Mouse (Mus musculus) thymus, adult 18-20 months (tissue): ENCODE data around the gene Prdx2.

Source experiments
- DNase-seq, 2 experiments: peaks; one replicate each; pipeline ENCODE4 v3.0.0; 2022; ENCODE audit warnings: mixed read lengths in 2 of 2

The Prdx2 gene

DNA sequence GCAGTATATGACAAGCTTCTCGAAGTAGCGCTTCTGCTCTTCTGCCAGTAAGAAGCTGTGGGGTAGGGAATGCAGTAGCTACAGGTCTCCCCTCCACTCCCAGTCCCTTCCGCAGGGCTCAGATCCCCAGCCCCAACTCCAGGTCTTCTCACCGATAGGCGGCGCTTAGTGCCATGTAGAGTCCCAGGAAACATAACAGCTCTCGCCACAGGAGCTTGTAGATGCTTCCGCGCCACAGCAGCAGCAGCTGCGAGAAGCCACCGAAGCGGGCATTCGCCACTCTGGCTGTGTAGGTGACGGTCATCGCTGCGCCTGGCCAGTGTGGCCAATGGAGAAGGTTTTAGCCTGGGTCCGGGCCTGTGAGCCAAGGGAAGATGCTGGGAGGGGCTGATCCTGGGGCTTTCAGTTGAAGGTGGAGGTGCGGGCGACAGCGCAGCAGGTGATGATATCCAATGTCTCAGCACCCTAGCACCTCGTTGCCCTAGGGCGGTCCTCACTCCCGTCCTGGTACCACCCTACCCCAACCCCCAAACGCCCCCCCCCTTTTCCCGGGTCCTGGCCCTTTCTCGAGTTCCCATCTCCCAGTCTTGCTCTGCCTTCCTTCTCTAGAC is 43.9 kb downstream of the Prdx2 start:
- peak; percentile 65 to 76 for DNase-seq

DNA sequence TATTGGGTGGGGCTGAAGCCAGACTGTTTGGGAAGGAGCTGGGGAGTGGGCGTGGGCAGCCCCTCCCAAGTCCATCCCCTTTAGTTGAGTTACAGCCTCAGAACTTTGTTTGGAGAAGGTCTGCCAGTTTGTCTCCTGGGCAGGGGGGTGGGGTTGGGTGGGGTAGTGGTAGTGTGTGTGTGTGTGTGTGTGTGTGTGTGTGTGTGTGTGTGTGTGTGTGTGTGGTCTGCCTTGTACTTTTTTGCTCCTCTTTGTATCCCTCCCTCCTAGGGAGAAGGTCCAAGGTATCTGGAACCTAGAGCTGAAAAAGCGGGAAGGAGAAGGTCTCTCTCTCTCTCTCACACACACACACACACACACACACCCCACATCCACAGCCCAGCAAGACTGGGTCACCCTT is 45.0 kb downstream of the Prdx2 start, which contains the start of gene Best2:
Gene Best2, minus strand, starts transcription at position 101 of the 400 bp plus-strand sequence.
- DNase-seq, result no peak

DNA sequence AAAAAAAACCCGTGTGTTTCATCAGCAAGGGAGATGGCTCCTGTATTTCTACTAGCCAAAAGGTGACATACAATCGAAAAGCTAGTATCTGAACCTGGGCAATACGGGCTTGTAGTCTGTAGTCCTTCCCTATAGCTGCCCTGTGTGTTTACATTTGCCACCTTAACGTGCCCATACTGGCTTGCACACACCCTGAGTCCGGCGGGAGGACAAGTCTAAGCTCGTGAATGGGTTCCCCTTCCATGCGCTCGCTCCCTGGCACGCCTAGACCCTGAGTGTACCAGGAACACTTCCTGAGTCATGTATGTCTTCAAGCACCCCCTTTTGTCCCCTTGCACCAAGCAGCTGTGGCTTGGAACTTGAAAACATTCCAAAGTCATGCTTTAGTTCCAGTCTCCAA is 47.3 kb downstream of the Prdx2 start:
- no peak for DNase-seq

DNA sequence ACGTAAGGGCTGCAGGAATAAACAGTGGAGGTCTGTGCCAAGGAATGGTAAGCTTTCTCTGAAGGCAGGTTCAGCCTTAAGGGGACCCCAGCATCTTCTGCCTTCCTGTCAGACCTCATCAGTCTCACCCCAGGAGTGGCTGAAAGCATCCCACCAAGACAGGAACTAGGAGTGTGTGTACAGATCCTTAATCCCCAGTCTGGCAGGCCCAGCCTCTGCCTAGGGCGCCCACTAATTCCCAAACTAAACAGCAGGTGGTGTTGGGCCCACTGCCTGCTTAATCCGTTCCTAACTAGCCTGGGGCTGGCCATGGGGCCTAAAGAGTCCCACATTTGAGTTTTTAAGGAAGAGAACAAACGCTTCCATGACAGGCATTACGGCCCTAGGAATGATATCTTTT is 47.8 kb downstream of the Prdx2 start:
- no peak for DNase-seq

DNA sequence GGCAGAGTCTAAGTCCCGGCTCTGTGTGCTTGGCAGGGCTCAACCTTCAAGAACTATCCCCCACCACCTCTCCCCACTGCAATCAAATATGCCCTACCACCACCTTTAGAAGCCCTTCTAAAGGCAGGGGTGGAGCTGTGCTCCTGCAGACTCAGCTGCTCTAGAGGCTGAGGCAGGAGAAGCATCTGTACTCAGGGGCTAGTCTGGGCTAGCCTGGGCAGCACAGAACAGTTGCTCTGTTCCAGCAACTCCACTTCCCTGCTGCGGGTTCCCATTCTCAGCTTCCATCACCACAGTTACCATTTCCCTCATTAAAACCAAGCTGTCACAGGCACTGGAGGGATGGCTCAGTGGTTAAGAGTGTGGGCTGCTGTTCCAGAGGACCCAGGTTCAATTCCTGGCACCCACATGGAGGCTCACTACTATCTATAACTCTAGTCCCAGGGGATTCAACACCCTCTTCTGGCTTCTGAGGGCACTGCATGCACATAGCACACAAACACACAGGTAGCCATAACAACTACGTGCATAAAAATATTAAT is 52.2 kb downstream of the Prdx2 start:
- DNase-seq, result no peak

DNA sequence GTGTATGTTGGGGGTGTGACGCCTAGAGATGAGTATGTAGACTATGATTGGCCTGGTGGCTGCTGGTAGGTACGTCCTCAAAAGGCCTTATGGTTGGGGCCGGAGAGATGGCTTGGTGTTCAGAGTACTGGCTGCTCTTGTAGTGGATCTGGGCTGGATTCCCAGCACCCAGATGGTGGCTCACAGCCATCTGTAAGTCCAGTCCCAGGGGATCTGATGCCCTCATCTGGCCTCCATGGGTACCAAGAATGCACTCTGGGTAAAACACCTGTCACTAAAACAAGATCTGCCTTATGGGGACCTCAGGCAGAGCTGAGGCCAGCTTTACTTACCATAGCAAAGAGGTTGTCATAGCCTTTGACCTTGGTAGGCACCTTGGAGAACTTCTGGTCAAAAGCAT is 54.5 kb downstream of the Prdx2 start:
- no peak for DNase-seq
